Mouse (Mus musculus): Measurements from ENCODE around the gene N4bp2l2.

Gene N4bp2l2

DNA sequence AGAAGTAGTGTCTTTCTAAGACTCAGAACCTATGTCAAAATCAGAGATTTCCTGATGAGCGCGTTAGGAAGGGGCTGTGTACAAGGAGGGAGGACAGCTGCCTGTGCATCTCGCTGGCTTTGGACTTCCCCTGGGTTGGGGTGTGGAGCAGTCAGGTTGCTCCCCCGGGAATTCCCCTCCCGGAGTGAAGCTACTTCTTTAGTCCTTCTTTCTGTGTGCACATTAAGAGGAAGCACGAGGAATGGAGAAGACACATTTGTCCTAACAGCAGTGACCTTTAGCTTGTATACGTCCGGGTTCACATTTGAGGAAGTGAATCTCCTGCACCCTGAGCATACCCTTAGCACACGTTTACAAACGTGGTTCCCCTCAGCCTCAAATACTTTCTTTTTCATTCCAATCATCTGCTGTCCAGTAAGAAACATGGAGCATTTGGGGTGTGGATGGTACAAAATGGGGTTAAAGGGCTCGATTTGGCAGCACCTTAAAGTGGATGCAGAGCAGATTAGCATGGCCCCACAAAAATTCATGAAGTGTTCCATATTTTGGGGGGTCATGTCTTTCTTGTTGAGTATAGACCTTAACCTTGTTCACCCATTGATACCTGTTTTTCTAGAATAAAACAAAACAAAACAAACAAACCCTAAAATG is 70.5 kb downstream of the N4bp2l2 start:
- DNase-seq, result peak in 1 of 2 experiments; percentile 23

DNA sequence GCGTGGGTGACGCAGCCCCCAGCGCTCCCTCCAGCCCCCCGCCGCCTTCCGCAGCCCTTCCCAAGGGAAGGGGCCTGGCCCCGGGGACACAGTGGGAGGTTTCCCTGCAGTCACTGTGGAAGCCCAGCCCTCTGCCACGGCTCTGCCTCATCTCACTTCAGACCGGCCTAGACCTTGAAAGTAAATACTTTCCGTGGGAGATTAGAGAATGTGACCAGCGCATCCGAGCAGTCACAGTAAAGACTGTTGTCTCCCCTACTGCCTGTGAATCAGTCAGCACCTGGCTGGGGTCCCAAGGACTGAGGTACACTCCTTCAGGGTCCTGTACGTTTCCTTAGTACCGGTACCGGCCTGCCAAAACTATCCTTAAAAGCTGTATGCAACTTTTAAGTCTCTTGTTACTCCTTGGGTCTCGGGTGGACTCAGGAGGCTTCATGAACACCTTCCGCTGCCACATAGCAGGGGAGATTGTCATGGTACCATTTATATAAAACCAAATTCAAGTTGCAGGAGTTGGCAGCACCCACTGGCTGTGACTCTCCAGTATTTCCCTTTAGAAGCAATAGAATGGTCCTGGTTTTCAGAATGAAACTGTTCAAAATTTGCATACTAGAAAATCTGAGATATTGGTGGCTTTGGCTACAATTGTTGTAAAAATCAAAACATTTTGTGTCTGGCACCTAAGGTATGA is 71.2 kb downstream of the N4bp2l2 start:
- DNase-seq, result no peak

DNA sequence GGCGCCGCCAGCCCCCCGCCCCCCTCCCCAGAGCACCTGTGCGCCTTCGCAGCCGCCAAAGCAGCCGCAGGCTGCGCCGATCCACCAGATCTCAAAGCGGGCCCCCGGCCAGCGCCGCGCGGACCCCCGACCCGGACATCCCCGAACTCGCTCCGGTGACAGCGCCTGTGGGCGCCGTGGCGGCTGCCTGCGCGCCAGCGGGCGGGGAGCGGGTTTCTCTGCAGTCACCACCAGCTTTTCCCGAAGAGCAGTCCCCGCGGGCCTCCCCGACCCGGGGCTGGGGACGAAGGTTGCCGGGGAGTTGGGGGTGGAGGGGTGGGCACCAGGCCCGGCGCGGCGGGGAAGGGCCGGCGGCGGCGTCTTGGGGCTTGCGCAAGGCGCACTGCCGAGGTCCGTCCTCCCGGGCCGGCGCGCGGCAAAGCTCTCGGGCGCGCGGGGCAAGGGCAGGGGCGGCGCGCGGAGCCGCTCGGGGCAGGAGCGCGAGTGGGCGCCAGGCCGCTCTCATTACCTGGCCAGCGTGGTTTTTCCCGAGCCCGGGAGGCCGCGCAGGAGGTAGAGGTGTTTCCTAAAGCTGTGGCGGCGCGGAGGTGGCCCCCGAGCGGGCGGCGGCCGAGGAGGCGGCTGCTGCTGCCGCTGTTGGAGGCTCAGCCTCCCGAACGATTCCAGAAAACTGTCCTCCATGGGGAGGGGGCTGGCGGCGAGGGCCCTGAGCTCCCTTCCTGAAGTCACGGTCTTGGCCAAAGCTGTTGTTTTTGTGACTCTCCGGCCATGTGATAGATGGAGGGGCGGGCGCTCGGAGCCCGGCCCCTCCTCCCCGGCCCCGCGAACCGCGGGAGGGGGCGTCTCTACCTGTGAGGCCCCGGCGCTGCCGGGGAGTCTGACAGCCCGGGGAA is 72.0 kb downstream of the N4bp2l2 start:
- peak; percentile 69 to 76 for DNase-seq

DNA sequence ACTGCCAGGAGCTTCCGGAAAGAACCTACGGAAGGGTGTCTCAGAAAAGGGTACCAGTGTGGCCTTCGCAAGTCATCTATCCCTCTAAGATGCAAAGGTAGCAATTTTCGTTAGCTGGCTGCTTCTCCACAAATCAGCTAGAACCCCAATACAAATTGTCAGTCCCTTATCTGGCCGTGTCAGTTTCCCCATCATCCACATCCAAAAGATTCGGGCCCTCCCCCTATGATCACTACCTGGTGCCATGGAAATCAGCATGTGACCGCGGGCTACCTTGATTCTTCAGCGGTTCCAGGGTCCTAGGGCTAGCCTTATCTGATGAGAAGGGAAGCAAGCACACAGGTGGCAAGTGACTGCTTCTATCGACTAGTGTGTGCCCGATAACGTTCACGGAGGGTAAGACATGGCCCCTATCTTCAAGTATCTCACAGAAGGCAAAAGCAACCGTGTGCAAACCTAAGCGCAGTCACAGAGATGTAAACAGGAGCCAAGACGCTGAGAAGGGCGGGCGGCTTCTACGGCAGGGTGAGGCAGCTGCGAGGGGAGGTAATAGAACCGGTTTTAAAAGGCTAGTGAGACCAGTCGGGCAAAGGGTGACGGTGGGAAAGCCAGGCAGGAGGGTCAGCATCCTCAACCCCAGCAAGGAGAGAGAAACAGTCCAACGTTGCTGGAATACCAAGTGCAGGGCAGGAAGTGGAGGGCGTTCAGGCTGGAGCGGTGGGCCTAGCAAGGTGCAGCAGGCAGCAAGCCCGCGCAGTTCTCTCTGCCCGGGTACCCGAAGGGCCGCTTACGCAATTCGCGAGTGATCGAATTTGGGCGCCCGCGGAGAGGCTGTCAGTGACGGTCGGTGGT is 72.9 kb downstream of the N4bp2l2 start:
- DNase-seq, result peak in 1 of 2 experiments; percentile 67

DNA sequence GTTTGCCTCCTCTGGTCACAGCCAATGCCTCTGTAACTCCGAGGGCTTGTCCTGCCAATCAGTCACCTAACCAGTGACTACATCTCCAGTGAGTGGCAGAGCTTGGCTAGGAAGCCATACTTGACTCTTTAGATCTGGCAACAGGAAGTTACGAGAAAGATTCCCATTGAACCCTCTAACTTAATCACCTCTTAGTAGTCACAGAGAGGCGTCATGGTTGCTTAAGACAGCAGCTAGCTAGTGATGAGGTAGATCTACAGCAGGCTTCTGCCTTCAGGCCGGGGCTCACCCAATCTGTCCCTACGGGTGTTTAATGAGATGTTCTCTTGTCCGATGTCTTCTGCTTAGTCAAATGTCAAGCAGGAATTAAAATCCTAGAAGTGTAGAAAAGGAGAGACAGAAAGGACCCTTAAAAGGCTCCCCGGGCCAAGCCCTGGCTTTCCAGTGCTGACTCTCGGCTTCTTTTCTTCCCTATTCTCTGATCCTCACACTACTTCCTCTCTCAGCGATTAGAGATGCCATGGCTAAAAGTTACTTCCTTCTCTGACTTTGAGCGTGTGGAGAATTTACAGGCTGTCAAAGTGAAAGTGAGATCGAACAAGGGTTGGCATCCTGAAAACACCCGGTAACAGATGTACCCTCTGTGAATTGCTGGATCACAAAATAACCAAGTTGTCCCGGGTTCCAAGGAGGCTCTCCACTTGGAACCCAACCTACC is 73.6 kb downstream of the N4bp2l2 start:
- no peak for DNase-seq

DNA sequence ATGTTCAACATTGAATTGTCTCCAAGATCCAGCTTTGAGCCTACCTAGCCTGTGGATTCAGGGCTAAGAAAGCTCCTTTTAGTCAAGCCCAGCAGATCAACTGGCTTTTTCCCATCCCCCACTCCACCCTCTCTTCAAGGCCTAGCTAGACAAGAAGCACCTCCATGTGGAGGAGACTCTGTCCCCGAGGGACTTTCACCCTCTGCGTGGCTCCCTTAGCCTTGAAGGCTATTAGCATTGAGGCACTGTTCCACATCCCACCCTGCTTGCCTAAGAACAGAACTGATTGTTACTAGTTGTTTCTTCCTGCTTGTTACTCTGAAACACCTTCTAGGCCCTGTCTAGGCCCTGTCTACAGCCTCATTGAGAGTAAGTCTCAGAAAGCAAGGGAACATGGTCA is 76.0 kb downstream of the N4bp2l2 start:
- DNase-seq, result no peak

DNA sequence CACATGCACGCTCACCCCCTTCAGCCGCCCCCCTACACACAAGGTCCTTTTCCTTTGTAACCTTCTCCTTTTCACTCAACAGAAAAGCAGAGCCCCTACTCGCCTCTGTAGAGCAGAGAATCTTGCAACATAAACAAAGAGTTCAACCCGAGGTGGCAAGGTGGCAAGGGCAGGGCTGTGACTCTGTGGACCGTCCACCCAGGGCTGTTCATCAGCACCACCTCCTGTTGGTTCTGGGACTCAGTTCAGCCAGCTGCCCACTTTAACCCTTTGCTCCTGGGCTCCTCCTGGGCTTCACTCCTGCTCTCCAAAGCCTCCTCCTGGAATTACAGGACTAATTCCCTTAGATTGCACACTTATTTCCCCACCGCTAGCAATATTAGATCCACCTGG is 81.7 kb downstream of the N4bp2l2 start:
- no peak for DNase-seq

DNA sequence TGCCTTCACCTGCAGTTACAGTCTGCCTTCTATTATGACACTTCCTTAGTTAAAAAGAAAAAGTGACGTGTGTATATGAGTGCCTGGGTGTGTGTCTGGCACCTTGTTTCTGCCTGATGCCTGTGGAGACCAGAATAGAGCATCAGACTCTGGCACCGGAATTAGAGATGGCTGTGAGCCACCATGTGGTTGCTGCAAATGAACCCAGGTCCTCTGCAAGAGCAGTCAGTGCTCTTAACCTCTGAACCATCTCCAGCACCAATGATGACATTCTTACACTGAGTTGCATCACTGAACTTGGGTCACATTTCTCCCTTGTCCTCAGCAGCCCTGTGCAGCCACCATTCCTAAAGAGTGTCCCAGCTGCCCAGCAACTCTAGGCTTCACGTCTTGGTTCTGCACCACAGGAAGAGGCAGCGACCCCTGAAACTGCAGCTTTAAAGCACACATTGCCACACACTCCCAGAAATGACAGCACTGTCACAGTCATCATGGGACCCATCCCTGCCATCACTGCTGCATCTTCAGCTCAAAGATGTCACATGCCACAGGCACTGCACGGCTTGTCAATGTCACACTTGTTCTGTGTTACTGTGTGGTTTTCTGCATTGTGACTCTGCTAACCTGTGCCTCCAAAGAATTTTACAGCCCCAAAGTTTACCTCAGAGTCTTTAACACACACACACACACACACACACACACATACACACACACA is 82.2 kb downstream of the N4bp2l2 start:
- peak in 1 of 2 experiments; percentile 15 for DNase-seq

DNA sequence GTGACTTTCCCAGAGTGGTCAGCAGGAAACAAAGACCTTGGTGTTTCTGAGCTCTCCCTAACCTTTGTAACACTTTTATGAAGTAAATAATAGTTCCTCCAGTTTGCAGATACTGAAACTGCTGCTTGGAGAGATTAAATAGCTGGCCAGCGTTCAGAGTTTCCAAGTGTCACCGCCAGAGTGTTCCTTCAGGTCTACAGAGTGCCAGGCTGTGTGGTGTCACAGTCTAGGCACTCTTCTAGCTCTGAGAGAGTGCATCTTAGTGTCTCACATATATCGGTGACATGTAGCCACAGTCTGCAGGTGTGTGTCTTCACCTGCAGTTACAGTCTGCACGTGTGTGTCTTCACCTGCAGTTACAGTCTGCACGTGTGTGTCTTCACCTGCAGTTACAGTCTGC is 82.8 kb downstream of the N4bp2l2 start:
- no peak for DNase-seq

DNA sequence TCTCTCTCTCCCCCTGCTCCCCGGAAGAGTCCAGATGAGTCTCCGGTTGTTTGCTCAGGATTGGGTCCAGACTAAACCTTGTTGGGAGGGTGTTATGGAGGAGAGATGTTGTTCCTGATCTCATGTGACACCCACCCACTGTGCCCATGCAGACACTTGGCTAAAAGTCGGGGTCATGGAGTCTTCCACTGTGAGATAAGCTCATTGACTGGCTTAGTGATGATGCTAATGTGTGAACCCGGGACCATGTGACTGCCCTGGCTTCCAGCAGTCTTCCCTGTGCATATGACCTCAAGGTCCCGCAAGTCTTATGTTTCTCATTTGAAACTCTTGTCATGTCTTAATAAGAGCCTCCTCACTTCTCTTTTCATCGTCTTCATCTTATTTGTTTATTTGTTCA is 84.8 kb downstream of the N4bp2l2 start:
- no peak for DNase-seq

DNA sequence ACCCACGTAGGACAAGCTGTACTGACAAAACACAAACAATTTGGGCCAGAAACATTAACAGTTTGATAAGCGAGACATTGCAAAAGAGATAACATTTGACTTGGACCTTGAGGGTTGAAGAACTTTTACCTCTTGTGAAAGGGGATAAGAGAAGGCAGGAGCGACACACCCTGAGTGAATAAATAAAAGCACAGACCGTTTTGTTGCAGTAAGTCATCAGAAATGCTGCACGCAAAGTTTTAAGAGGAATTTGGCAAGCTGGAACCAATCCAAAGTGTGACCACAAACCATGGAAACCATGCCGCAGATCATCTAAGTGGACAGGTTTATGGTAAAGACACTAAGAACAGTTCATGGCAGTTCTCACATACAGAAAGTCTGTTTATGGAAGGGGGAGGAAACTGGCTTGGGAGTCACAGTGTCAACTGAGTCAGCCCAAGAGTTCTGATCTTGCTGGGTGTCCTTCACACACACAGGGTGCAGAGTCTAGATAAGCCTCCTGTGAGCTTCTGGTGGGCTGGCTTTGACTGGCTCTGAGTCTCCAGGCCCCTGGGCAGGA is 87.3 kb downstream of the N4bp2l2 start:
- no peak for DNase-seq

DNA sequence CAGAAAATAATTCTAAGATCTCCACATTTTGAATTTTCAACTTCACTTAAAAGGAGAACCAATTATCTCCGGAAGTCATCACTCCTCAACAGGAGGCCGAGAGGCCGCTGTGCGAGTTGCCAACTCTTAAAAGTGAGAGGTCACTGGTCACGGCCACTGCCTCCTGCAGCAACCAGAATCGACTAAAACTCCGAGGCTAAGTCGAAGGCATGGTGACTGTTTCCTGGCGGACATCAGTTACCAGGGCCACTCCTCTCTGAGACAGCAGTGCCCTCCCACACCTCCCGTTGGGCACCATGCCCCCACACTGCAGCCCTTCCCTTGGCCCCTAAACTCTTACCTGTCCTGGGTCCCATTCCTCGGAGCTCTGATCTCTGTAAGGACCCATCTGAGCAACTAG is 89.2 kb downstream of the N4bp2l2 start:
- DNase-seq, result no peak

DNA sequence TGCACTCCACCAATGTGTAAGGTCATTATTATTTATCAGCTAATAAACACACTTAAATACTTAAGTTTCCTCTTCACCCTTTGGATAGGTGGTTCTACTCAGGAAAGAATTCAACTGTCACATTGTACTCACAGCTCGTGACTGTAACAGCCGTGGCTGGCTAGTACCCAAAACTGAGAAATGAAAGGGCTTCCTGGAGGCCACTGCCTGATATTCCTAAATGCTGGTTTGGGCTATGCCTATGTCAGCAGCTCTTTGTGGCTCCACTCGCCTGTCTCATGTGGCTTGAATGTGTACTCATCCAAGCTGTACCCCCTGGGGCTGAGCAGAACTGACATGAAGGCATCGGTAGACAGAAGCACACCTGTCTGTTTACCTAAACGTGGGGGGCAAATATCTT is 91.1 kb downstream of the N4bp2l2 start:
- DNase-seq, result no peak

DNA sequence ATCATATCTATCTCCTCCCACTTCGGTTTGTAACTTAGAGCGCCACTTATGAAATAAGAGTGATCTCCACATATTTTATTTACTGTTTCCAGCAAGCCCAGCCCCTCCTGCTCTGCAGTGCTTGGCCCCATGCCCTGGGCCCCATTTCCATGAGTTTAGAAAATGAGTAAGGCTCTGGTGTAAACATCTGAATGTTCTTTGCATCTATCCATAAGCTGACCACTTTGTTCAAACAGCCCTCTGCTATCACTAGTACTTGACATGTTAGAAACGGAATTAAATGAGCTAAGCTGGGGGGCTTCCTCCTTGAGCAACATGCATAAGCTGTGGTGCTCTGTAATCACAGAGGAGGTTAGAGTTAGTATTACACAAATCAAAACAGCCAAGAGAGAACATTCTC is 91.6 kb downstream of the N4bp2l2 start:
- no peak for DNase-seq

DNA sequence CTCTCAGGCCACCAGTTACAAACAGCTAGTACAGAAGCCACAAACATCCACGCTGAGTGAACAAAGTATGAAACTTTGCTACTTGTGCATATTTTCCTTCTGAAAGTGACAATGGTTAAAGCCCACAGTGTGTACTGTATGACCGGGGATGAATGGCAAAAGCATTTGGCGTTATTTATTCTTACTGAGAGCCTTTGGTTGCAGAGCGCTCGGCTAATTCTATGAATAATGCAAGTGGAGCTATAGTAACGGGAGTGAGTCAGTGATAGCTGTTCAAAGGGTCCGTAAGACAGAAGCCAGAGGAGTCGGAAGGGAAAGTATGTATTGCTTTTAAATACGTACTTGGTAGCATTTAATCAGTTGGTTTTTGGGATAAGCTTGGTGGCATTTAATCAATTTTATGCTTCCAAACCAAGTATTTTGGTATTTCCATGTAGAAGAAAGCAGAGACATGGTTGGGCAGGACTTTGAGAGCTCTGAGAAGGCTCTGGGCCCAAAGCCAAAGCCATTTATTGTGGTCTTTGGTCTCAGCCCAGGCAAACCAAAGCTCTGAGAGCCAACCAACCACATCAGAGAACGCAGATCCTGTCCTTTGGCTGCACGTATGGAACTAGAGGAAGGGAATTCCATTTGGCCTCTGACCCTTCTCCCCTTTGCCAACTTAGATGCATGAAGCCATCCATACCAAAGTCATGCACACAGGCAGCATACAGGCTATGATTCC is 95.3 kb downstream of the N4bp2l2 start:
- DNase-seq, result no peak

DNA sequence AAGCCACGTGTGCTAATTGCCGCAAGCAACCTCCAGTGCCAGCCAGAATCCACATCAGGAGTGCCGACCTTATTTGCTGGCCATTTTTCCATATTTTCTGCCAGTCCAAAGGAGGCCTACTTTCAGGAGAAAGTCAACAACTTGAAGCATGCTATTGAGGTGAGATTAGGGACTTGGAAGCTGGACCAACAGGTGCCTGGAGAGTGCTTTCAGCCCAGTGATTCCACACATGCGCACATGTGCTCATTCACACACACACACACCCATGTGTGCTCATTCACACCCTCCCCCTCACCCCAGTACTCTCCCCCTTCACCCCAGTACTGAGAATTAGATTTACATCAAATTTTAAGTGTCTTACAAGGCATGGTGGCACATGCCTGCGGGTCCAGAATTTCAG is 99.0 kb downstream of the N4bp2l2 start:
- no peak for DNase-seq

DNA sequence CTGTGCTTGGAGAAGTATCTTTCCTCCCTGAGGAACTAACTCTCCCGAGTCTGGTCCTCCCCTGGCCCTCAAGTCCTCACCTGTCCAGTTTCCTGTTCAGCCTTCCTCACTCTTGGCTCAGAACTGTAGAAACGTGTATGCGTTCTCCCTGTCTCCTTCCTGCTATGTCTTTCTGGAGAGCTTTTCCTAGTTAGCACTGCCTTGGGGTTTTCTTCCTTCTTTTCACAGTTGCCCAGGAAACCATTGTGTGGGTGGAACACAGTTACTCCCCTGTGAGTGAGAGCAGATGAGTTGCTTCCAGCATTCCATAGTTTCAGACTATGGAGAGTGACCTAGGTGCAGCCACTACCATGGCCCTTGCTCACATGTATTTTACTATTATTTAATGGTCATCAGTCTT is 99.8 kb downstream of the N4bp2l2 start:
- no peak for DNase-seq

DNA sequence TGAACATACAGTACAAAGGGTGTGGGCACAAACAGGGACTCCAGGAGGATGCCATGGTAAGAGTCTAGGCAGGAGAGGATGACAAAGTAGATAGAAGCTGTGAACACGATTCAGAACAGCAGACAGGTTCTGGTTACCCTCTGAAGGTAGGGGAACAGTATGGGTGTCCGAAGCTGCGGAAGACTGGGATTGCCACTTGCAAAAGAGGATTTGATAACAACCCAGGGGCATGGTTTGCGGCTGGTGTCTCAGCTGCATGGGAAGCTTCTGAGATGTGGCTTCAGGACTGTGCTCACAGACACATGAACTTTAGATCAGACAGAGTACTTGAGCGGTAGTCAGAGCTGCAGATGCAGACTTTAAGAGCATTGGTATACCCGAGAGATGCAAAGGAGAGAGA is 101.6 kb downstream of the N4bp2l2 start:
- DNase-seq, result no peak

DNA sequence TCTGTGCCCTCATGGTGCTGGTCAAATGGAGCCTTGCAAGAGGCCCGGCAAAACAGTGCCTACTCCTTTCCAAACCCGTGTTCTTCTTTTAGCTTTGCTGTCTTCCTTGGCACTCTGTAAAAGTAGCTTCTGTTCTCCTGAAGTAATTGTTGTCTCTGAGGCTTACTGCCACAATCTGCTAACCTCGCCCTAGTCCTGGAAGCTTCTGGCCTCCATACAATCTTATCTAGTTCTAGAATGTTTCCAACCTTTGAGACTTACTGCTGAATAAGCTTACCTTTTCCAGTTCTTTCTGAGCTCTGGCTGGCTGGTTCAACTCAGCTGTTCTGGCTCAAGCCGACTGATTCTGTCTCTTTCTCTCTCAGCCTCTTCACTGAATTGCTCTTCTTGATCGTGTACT is 104.2 kb downstream of the N4bp2l2 start:
- no peak for DNase-seq

DNA sequence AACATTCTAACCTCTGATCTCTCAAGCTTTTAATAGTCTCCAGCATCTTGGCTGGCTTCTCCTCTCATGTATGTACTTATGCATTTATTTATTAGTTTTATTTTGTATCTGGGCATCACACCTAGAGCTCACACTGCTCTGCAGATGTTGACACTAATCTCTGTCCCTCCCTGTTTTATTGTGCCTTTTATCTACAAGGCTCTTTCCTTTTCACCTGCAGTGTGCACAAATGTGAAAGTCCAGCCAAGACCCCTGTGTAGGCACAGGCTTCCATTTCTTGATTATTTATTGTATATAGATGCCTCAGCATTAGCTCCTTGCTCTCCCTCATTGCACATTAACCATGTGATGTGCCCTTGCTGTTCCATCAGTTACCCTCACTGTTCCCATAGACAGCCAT is 104.6 kb downstream of the N4bp2l2 start:
- DNase-seq, result no peak

All from thymus, postnatal 36 days (tissue).